Mouse (Mus musculus) adrenal gland, postnatal 0 days (tissue): ENCODE results near the gene Foxj2. TPM values are rescaled to one million over a fixed set of nuclear protein-coding genes. Genes with fewer than 3 reads are reported as not detected.

Experiments
- microRNA-seq: library from miRNA; unstranded; fragments of <30 nt; microRNA quantifications from one replicate; pipeline ENCODE4, GENCODE M21; 2016; ENCODE audit warnings: borderline replicate concordance; ENCODE audit not compliant: insufficient number of aligned reads
- polyA plus RNA-seq: library from polyadenylated mRNA; unstranded; fragments of >200 nt; fragmentation: Nextera tagmentation; extraction: Ambion mirVana; gene quantifications from 2 replicates; pipeline ENCODE4 v1.2.1, GENCODE M21; 2015

Foxj2 gene
- 4.2 and 4.8 TPM in 2 replicates for polyA plus RNA-seq

GRCm38 (mm10) chr6:122819306-122820070, at the start of gene Foxj2:
Gene Foxj2 (plus strand): TSS chr6:122819914.

GRCm38 (mm10) chr6:122801301-122801800, 18.4 kb upstream of the Foxj2 start, which contains the start of gene Slc2a3:
Gene Slc2a3 (minus strand): TSS chr6:122801640.

GRCm38 (mm10) chr6:122855955-122856354, 36.2 kb downstream of the Foxj2 start, which contains the start of gene C3ar1:
Gene C3ar1 (minus strand): TSS chr6:122856161.

GRCm38 (mm10) chr6:122873871-122874719, 54.4 kb downstream of the Foxj2 start, which contains the start of gene Necap1:
Gene Necap1 (plus strand): TSS chr6:122874474.

Small RNAs within 50 kb of the gene (microRNA-seq; reads per million reads assigned to microRNA genes)
- gene Mir7231, result not detected

Other genes starting within 250 kb of the Foxj2 start
- 6.3 and 9.7 TPM in 2 replicates for gene Apobec1, start 217.5 kb upstream of the Foxj2 start, polyA plus RNA-seq
- 0.69 TPM in 1 of 2 replicates, not detected in the other for gene Gdf3, start 209.8 kb upstream of the Foxj2 start, polyA plus RNA-seq
- gene Dppa3, start 193.5 kb upstream of the Foxj2 start, polyA plus RNA-seq, result 0.41 and 0.44 TPM in 2 replicates
- gene Nanog, start 112.4 kb upstream of the Foxj2 start, polyA plus RNA-seq, result 0.08 and 0.25 TPM in 2 replicates
- 16.5 and 31.8 TPM in 2 replicates for gene Slc2a3, start 18.3 kb upstream of the Foxj2 start, polyA plus RNA-seq
- gene C3ar1, start 36.2 kb downstream of the Foxj2 start, polyA plus RNA-seq, result 4.9 and 5.8 TPM in 2 replicates
- gene Necap1, start 54.6 kb downstream of the Foxj2 start, polyA plus RNA-seq, result 46.9 and 49.3 TPM in 2 replicates
- 5.3 and 6.7 TPM in 2 replicates for gene Clec4a1, start 101.9 kb downstream of the Foxj2 start, polyA plus RNA-seq
- gene Clec4a3, start 132.6 kb downstream of the Foxj2 start, polyA plus RNA-seq, result 5.9 and 7.1 TPM in 2 replicates
- not detected in 2 replicates for gene Clec4a4, start 170.5 kb downstream of the Foxj2 start, polyA plus RNA-seq
- 0.17 and 0.46 TPM in 2 replicates for gene Clec4b1, start 230.0 kb downstream of the Foxj2 start, polyA plus RNA-seq